Mouse (Mus musculus): ENCODE results near the gene Kbtbd4. TPM values are rescaled to one million over a fixed set of nuclear protein-coding genes. Genes with fewer than 3 reads are reported as not detected.

The Kbtbd4 gene
- polyA plus RNA-seq, 2 experiments = 8.8 to 13.4 TPM

DNA sequence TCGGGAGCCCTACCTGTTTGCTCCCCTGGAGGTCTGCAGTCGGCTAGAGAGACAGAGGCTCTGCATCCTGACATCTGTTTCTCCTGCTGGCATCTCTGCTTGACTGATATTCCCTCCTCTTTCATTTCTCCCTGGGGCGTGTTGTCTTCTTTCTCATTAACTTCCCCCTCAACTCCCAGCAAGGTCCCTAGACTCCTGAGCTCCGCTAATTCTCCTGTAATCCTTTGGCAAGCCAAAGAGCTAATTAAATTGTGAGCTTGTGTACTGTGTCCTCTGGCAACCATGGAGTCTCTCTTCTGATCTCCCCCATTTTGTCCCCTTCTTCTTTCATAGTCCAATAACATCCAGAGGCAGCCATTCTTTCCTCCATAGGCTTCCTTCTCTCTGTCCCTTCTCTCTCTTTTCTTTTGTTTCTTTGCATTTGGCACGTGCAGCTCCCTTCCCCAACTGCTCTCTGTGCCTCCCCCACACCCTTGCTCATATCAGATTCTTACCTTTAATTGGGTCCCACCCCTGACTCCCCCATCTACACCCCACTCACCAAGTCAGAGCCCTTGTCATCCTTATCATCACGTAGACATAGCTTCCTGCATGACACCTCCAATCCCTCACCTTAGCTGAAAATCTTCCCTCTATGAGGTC is 24.3 kb upstream of the Kbtbd4 start:
- Histone ChIP-seq H3K9me3 (ENCODE audit: control insufficient read depth, low read length) (no peaks in the 10 kb centered on the region), H3K9ac (replicated peaks) (no peak overlapping the region), H3K27me3 (ENCODE audit: control insufficient read depth, insufficient read depth, low read length) (peaks cover 16% of the 10 kb centered on the region), H3K4me1 (replicated peaks; ENCODE audit: control insufficient read depth in 2 of 2, insufficient read depth in 2 of 2, low read length in 1 of 2) (peaks cover 0 to 5% of the 10 kb centered on the region in 2 experiments; a peak in 3 of 4 replicates), H3K4me2 (ENCODE audit: low read depth) (no peak overlapping the region), H3K4me3 (ENCODE audit: insufficient read depth in 1 of 2, low read depth in 2 of 2, low read length in 2 of 2) (no peak overlapping the region), H3K27ac (no peak overlapping the region), H3K36me3 (replicated peaks; ENCODE audit: control insufficient read depth, insufficient read depth, low read depth) (no peaks in the 10 kb centered on the region)
- 31% methylated on average over 6 of the region's 6 CpGs for WGBS (ENCODE audit: insufficient replicate concordance)
- DNase-seq (ENCODE audit: low read depth in 3 of 3, low spot score in 3 of 3) = no peak
- no peak for ATAC-seq (ENCODE audit: insufficient read depth)
- TF ChIP-seq EP300 (IDR thresholded peaks at IDR 0.05; ENCODE audit: low read depth) (no peak), CTCF (IDR thresholded peaks at IDR 0.05; ENCODE audit: low read depth) (no peak)

DNA sequence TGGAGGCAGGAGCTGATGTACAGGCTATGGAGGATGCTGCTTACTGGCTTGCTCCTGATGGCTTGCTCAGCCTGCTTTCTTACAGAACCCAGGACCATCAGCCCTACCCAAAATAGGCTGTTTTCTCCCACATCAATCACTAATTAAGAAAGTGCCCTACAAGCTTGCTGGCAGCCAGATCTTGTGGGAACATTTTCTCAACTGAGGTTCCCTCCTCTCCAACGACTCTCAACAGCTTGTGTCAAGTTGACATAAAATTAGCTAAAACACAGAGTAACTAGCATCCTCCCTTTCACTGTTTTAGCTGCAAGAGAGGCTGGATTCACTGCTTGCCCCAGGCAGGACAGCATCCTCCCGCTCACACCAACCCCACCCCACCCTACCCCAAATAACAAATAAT is 22.7 kb upstream of the Kbtbd4 start:
- no peak overlapping the region for H3K4me2 ChIP-seq (ENCODE audit: low read depth)
- H3K9ac ChIP-seq (replicated peaks) = no peak overlapping the region
- H3K36me3 ChIP-seq (replicated peaks; ENCODE audit: control insufficient read depth, insufficient read depth, low read depth) = no peaks in the 10 kb centered on the region
- 45% methylated on average over 2 of the region's 2 CpGs for WGBS (ENCODE audit: insufficient replicate concordance)
- no peak for DNase-seq (ENCODE audit: low read depth in 3 of 3, low spot score in 3 of 3)
- H3K27me3 ChIP-seq (ENCODE audit: control insufficient read depth, insufficient read depth, low read length) = peaks cover 31% of the 10 kb centered on the region
- TF ChIP-seq CTCF (IDR thresholded peaks at IDR 0.05; ENCODE audit: low read depth) (no peak), EP300 (IDR thresholded peaks at IDR 0.05; ENCODE audit: low read depth) (no peak)
- no peak overlapping the region for H3K4me3 ChIP-seq (ENCODE audit: insufficient read depth in 1 of 2, low read depth in 2 of 2, low read length in 2 of 2)
- no peaks in the 10 kb centered on the region for H3K9me3 ChIP-seq (ENCODE audit: control insufficient read depth, low read length)
- H3K4me1 ChIP-seq (replicated peaks; ENCODE audit: control insufficient read depth in 2 of 2, insufficient read depth in 2 of 2, low read length in 1 of 2) = peaks cover 0 to 5% of the 10 kb centered on the region in 2 experiments; a peak in 3 of 4 replicates
- no peak overlapping the region for H3K27ac ChIP-seq
- ATAC-seq (ENCODE audit: insufficient read depth) = no peak

DNA sequence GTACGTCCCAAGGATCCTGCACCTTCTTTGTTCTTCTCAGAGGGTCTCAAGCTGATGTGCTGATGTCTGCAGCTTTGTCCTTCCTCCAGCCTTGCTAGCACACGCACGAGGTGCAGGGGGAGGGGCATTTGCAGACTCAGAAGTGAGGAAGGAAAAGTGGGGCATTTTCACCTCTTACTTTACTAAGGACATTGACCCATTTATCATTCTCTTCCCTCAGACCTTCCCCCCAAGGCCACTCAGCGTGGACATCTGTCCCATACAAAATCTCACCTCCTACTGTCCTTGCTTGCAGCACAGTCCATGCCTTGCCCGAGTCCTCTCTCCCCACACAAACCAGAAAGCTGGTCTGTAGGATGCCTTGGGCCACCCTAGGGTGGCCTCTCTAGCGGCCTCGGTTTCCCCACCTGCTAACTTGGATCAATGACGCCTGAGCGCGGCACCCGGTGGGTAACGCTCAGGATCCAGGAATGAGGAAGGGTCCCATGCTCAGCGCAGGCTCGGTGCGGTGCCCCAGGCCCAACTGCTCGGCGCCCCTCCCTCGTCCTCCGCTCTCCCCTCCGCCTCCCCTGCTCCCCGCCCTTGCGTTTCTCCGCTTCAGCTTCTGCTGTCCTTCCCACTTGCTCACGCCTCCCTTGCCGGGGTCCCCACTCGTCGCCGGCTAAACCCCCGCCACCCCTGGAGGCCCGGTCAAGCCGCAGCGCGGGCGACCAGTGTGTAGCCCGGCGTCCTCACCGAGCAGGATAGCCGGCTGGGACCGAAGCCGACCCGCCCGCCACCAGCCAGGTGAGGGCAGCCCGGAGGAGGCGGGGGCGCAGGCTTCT is 19.1 kb upstream of the Kbtbd4 start, which contains the start of gene C1qtnf4:
C1qtnf4 (plus strand) TSS at position 643 of the 824 bp plus-strand sequence.
- Histone ChIP-seq H3K9ac (replicated peaks) (no peak within 1 kb of the TSS), H3K4me3 (ENCODE audit: insufficient read depth in 1 of 2, low read depth in 2 of 2, low read length in 2 of 2) (peak within 1 kb of the TSS in 1 of 2 experiments; percentile 25; a peak in 1 of 4 replicates), H3K27me3 (ENCODE audit: control insufficient read depth, insufficient read depth, low read length) (peaks cover 66% of the 10 kb centered on the region), H3K36me3 (replicated peaks; ENCODE audit: control insufficient read depth, insufficient read depth, low read depth) (no peaks in the 10 kb centered on the region), H3K4me1 (replicated peaks; ENCODE audit: control insufficient read depth in 2 of 2, insufficient read depth in 2 of 2, low read length in 1 of 2) (peaks cover 4 to 6% of the 10 kb centered on the region in 2 experiments; a peak in 3 of 4 replicates), H3K27ac (no peak within 1 kb of the TSS), H3K9me3 (ENCODE audit: control insufficient read depth, low read length) (no peaks in the 10 kb centered on the region), H3K4me2 (ENCODE audit: low read depth) (peak within 1 kb of the TSS; percentile 34)
- WGBS (ENCODE audit: insufficient replicate concordance) = 2% methylated on average over 45 of the region's 45 CpGs
- DNase-seq (ENCODE audit: low read depth in 3 of 3, low spot score in 3 of 3) = no peak
- TF ChIP-seq CTCF (IDR thresholded peaks at IDR 0.05; ENCODE audit: low read depth) = no peak
- no peak for TF ChIP-seq EP300 (IDR thresholded peaks at IDR 0.05; ENCODE audit: low read depth)
- no peak for ATAC-seq (ENCODE audit: insufficient read depth)

DNA sequence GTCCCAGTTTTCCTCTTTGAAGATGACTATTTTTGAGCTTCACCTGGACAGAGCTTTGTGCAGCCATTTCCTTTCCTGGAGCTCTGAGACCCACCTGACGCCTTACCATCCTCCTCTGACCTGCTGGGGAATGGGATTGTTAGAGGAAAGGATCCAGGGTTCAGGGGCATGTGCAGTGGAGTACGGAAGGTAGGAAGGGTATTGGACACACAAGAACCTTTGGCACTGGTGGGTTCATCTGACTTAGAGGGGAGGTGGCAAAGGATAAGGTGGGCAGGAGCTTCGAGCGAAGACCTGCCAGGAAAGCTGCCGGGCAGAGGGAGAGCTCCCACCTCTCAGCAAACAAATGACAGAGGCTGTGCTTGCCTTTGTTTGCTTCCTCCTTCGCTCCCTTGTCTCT is 18.1 kb upstream of the Kbtbd4 start:
- no peak overlapping the region for H3K4me3 ChIP-seq (ENCODE audit: insufficient read depth in 1 of 2, low read depth in 2 of 2, low read length in 2 of 2)
- H3K9ac ChIP-seq (replicated peaks) = no peak overlapping the region
- 38% methylated on average over 6 of the region's 6 CpGs for WGBS (ENCODE audit: insufficient replicate concordance)
- H3K36me3 ChIP-seq (replicated peaks; ENCODE audit: control insufficient read depth, insufficient read depth, low read depth) = no peaks in the 10 kb centered on the region
- H3K4me2 ChIP-seq (ENCODE audit: low read depth) = no peak overlapping the region
- no peak for ATAC-seq (ENCODE audit: insufficient read depth)
- peaks cover 66% of the 10 kb centered on the region for H3K27me3 ChIP-seq (ENCODE audit: control insufficient read depth, insufficient read depth, low read length)
- DNase-seq (ENCODE audit: low read depth in 3 of 3, low spot score in 3 of 3) = no peak
- TF ChIP-seq EP300 (IDR thresholded peaks at IDR 0.05; ENCODE audit: low read depth) (no peak), CTCF (IDR thresholded peaks at IDR 0.05; ENCODE audit: low read depth) (no peak)
- H3K4me1 ChIP-seq (replicated peaks; ENCODE audit: control insufficient read depth in 2 of 2, insufficient read depth in 2 of 2, low read length in 1 of 2) = peaks cover 4 to 6% of the 10 kb centered on the region in 2 experiments; a peak in 3 of 4 replicates
- H3K9me3 ChIP-seq (ENCODE audit: control insufficient read depth, low read length) = no peaks in the 10 kb centered on the region
- H3K27ac ChIP-seq = no peak overlapping the region

DNA sequence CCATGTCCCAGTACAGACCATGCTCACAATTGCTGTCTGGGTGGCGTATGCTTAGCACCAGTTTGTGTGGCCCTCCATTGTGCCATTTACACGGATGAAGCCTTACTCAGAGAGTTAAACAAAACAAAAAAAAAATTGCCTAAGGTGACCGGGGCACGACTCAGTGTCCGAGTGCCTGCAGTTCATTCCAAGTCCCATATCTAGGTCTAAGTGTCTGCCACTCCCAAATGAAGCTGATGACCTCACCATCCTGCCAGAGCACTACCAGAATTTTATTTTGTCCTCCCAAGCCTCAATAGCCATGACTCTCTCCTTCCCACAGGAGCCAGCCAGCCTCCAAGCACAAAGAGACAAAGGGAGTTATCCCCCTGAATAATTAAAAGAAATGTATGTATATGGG is 16.9 kb upstream of the Kbtbd4 start:
- Histone ChIP-seq H3K27me3 (ENCODE audit: control insufficient read depth, insufficient read depth, low read length) (peaks cover 66% of the 10 kb centered on the region), H3K4me1 (replicated peaks; ENCODE audit: control insufficient read depth in 2 of 2, insufficient read depth in 2 of 2, low read length in 1 of 2) (peaks cover 12 to 13% of the 10 kb centered on the region in 2 experiments), H3K4me2 (ENCODE audit: low read depth) (no peak overlapping the region), H3K9ac (replicated peaks) (no peak overlapping the region), H3K27ac (no peak overlapping the region), H3K4me3 (ENCODE audit: insufficient read depth in 1 of 2, low read depth in 2 of 2, low read length in 2 of 2) (no peak overlapping the region), H3K9me3 (ENCODE audit: control insufficient read depth, low read length) (no peaks in the 10 kb centered on the region), H3K36me3 (replicated peaks; ENCODE audit: control insufficient read depth, insufficient read depth, low read depth) (no peaks in the 10 kb centered on the region)
- DNase-seq (ENCODE audit: low read depth in 3 of 3, low spot score in 3 of 3) (no peak), ATAC-seq (ENCODE audit: insufficient read depth) (no peak)
- WGBS (ENCODE audit: insufficient replicate concordance) = 60% methylated on average over 5 of the region's 5 CpGs
- TF ChIP-seq CTCF (IDR thresholded peaks at IDR 0.05; ENCODE audit: low read depth) (no peak), EP300 (IDR thresholded peaks at IDR 0.05; ENCODE audit: low read depth) (no peak)
